Mouse (Mus musculus) heart, postnatal 0 days (tissue): Measurements from ENCODE around the gene Gnb2. TPM values are rescaled to one million over a fixed set of nuclear protein-coding genes. Genes with fewer than 3 reads are reported as not detected.
A peak's percentile ranks its signal among the peaks of the same experiment; 100 is the strongest.

Experiments
- ATAC-seq: fragments of 200-750 bp; cut with Nextera tagmentation; 2 replicates; pipeline ENCODE4 v1.8.0; 2017; ENCODE audit warnings: low read depth, moderate number of reproducible peaks, moderate library complexity; ENCODE audit not compliant: insufficient read depth
- DNase-seq: peaks from one replicate; pipeline ENCODE4 v3.0.0-alpha.2; 2016; ENCODE audit warnings: low spot score
- H3K27ac ChIP-seq: fragments of 300-500 bp; sonication (generic); 2 replicates; pipeline ENCODE4 v1.5.1; 2014; ENCODE audit warnings: low read depth, mild to moderate bottlenecking
- H3K27me3 ChIP-seq: fragments of 300-500 bp; sonication (generic); 2 replicates; pipeline ENCODE4 v1.6.1; 2014; ENCODE audit warnings: low read length, mixed read lengths; ENCODE audit not compliant: control insufficient read depth, insufficient read depth
- H3K36me3 ChIP-seq: fragments of 300-500 bp; sonication (generic); replicated peaks from 2 replicates; pipeline ENCODE4 v1.6.1; 2014; ENCODE audit warnings: low read length, mixed read lengths; ENCODE audit not compliant: control insufficient read depth, insufficient read depth
- H3K4me1 ChIP-seq: fragments of 300-500 bp; sonication (generic); 2 replicates; pipeline ENCODE4 v1.6.1; 2014; ENCODE audit warnings: antibody characterized with exemption; ENCODE audit not compliant: control insufficient read depth, insufficient read depth
- H3K4me2 ChIP-seq: fragments of 300-500 bp; sonication (generic); 2 replicates; pipeline ENCODE4 v1.6.1; 2014; ENCODE audit warnings: low read depth, mild to moderate bottlenecking, low read length, moderate library complexity
- H3K4me3 ChIP-seq: fragments of 300-500 bp; sonication (generic); 2 replicates; pipeline ENCODE4 v1.5.1; 2014; ENCODE audit warnings: low read depth, low read length
- H3K9ac ChIP-seq: fragments of 300-500 bp; sonication (generic); replicated peaks from 2 replicates; pipeline ENCODE4 v1.6.1; 2014; ENCODE audit warnings: low read depth, low read length, mixed read lengths
- H3K9me3 ChIP-seq: fragments of 300-500 bp; sonication (generic); replicated peaks from 2 replicates; pipeline ENCODE4 v1.6.1; 2016; ENCODE audit warnings: low read length; ENCODE audit not compliant: control insufficient read depth
- CTCF ChIP-seq: IDR thresholded peaks from 2 replicates; pipeline ENCODE4 v1.5.1; 2016; ENCODE audit warnings: antibody characterized with exemption, control low read depth, low read depth
- EP300 ChIP-seq: IDR thresholded peaks from 2 replicates; pipeline ENCODE4 v1.6.1; 2016; ENCODE audit warnings: antibody characterized with exemption, low read depth
- WGBS: fragments of 180-500 bp; shearing (Covaris S2); extraction: QIAGEN DNeasy Blood & Tissue Kit; methylation state at CpG from one replicate; pipeline ENCODE4 v1.1.7; 2014; 5-methylcytosine and 5-hydroxymethylcytosine counted together
- polyA plus RNA-seq: library from polyadenylated mRNA; unstranded; fragments of >200 nt; fragmentation: Nextera tagmentation; extraction: Ambion mirVana; gene quantifications from 2 replicates; pipeline ENCODE4 v1.2.1, GENCODE M21; 2015
- total RNA-seq: library from RNA; depleted of rRNA; stranded (reverse); fragments of >200 nt; gene quantifications from 2 replicates; pipeline ENCODE4 v1.2.3, GENCODE M21; 2014; ENCODE audit warnings: low replicate concordance

Gnb2 gene
- total and polyA plus RNA-seq, 2 experiments from 2014 or later = 301 to 872 TPM

- Histone ChIP-seq H3K4me2 (no peak overlapping the region), H3K27me3 (peaks cover 5% of the 10 kb centered on the region)
Measured at GRCm38 (mm10) chr5:137562965-137563364, 29.7 kb upstream of the Gnb2 start.

GRCm38 (mm10) chr5:137561556-137561955, 28.2 kb upstream of the Gnb2 start:
- 51% methylated on average over 6 of the region's 6 CpGs for WGBS
- TF ChIP-seq CTCF (no peak), EP300 (no peak)
- H3K4me2 ChIP-seq = no peak overlapping the region
- peaks cover 5% of the 10 kb centered on the region for H3K27me3 ChIP-seq
- H3K27ac ChIP-seq = no peak overlapping the region
- no peak overlapping the region for H3K9ac ChIP-seq
- H3K9me3 ChIP-seq = no peaks in the 10 kb centered on the region
- no peaks in the 10 kb centered on the region for H3K4me1 ChIP-seq
- ATAC-seq (no peak), DNase-seq (no peak)
- H3K4me3 ChIP-seq = no peak overlapping the region
- no peaks in the 10 kb centered on the region for H3K36me3 ChIP-seq

More at GRCm38 (mm10) chr5:137562965-137563364, 29.7 kb upstream of the Gnb2 start:
- DNase-seq = no peak
- no peak overlapping the region for H3K4me3 ChIP-seq
- H3K36me3 ChIP-seq = no peaks in the 10 kb centered on the region
- H3K9me3 ChIP-seq = no peaks in the 10 kb centered on the region
- TF ChIP-seq EP300 = no peak
- TF ChIP-seq CTCF = no peak
- 55% methylated on average over 10 of the region's 10 CpGs for WGBS
- ATAC-seq = no peak
- H3K27ac ChIP-seq = no peak overlapping the region
- H3K4me1 ChIP-seq = no peaks in the 10 kb centered on the region
- no peak overlapping the region for H3K9ac ChIP-seq

GRCm38 (mm10) chr5:137553898-137554297, 20.6 kb upstream of the Gnb2 start:
- WGBS = 47% methylated on average over 11 of the region's 11 CpGs
- Histone ChIP-seq H3K4me3 (no peak overlapping the region), H3K4me2 (no peak overlapping the region), H3K27ac (no peak overlapping the region), H3K36me3 (no peaks in the 10 kb centered on the region), H3K9me3 (no peaks in the 10 kb centered on the region), H3K27me3 (peaks cover 25% of the 10 kb centered on the region), H3K4me1 (no peaks in the 10 kb centered on the region), H3K9ac (no peak overlapping the region)
- DNase-seq (no peak), ATAC-seq (no peak)
- TF ChIP-seq EP300 (no peak), CTCF (no peak)

GRCm38 (mm10) chr5:137553411-137553837, 20.1 kb upstream of the Gnb2 start, which contains the start of gene Actl6b:
Gene Actl6b (plus strand): TSS chr5:137553517.
- Histone ChIP-seq H3K9ac (no peak within 1 kb of the TSS), H3K4me1 (no peaks in the 10 kb centered on the region), H3K36me3 (no peaks in the 10 kb centered on the region), H3K27me3 (peaks cover 25% of the 10 kb centered on the region), H3K27ac (no peak within 1 kb of the TSS), H3K4me2 (0 out of 2 replicates have a peak within 1 kb of the TSS, but pooled peaks have one; percentile 14), H3K4me3 (0 out of 2 replicates have a peak within 1 kb of the TSS, but pooled peaks have one; percentile 11), H3K9me3 (no peaks in the 10 kb centered on the region)
- peak; percentile 67 for ATAC-seq
- 2% methylated on average over 37 of the region's 37 CpGs for WGBS
- no peak for DNase-seq
- TF ChIP-seq CTCF (no peak), EP300 (no peak)

- Histone ChIP-seq H3K36me3 (no peaks in the 10 kb centered on the region), H3K4me2 (0 out of 2 replicates have a peak overlapping the region, but pooled peaks have one; percentile 14), H3K4me3 (0 out of 2 replicates have a peak overlapping the region, but pooled peaks have one; percentile 11), H3K9ac (no peak overlapping the region), H3K4me1 (no peaks in the 10 kb centered on the region), H3K27me3 (peaks cover 25% of the 10 kb centered on the region), H3K9me3 (no peaks in the 10 kb centered on the region), H3K27ac (no peak overlapping the region)
- no peak for ATAC-seq
- no peak for DNase-seq
- TF ChIP-seq EP300 = no peak
- no peak for TF ChIP-seq CTCF
- 27% methylated on average over 6 of the region's 6 CpGs for WGBS
Measured at GRCm38 (mm10) chr5:137553000-137553399, 19.7 kb upstream of the Gnb2 start.

- Histone ChIP-seq H3K4me2 (no peak overlapping the region), H3K27me3 (peaks cover 25% of the 10 kb centered on the region), H3K4me1 (no peaks in the 10 kb centered on the region), H3K9me3 (no peaks in the 10 kb centered on the region), H3K9ac (no peak overlapping the region), H3K27ac (no peak overlapping the region), H3K36me3 (no peaks in the 10 kb centered on the region), H3K4me3 (no peak overlapping the region)
- no peak for DNase-seq
- no peak for TF ChIP-seq EP300
- TF ChIP-seq CTCF = no peak; the same call in 1 of the 2 replicates
- 73% methylated on average over 5 of the region's 5 CpGs for WGBS
- no peak for ATAC-seq
Measured at GRCm38 (mm10) chr5:137551119-137551518, 17.8 kb upstream of the Gnb2 start.
